Mouse (Mus musculus) bone marrow macrophage, adult 2 months (primary cell): ENCODE measurements around the gene Bsdc1.

Experiments used
- CTCF ChIP-seq: IDR thresholded peaks from 2 replicates; pipeline ENCODE4 v1.5.1; 2012; ENCODE audit warnings: low read depth, mild to moderate bottlenecking, low read length, moderate library complexity
- POLR2A ChIP-seq: IDR thresholded peaks from 2 replicates; pipeline ENCODE4 v1.6.1; 2012; ENCODE audit warnings: mild to moderate bottlenecking, low read depth, low read length, borderline replicate concordance

DNA sequence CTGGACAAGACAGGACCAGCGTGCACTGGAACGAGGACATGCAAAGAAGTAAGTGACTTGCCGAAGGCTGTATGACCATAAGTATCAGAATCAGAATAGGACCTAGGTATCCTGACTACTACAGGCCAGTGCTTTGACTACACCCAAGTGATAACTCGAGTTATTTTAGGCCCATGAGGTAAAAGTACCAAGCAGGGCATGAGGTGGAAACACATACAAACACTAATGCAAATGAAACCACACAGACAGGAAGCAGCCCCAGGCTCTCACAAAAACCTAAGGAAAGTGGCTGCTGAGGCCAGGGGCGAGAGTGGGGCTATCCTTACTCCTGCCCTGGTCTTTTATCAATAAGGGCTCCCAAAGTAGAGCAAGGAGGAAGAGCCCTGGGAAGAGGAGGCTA, 64.0 kb downstream of the Bsdc1 start:
- TF ChIP-seq CTCF (no peak), POLR2A (no peak)
